Mouse (Mus musculus) myocyte (in vitro differentiated cells): ENCODE results near the gene Psors1c2. TPM values are rescaled to one million over a fixed set of nuclear protein-coding genes. Genes with fewer than 3 reads are reported as not detected.

Experiments
- H3K27me3 ChIP-seq: one replicate; pipeline ENCODE4 v1.6.1; 2011; ENCODE audit not compliant: control insufficient read depth, insufficient read depth, insufficient read length
- H3K36me3 ChIP-seq: one replicate; pipeline ENCODE4 v1.6.1; 2011; ENCODE audit not compliant: control insufficient read depth, insufficient read depth
- H3K4me2 ChIP-seq: one replicate; pipeline ENCODE4 v1.6.1; 2011; ENCODE audit warnings: low read depth, control low read depth
- H3K4me3 ChIP-seq: one replicate; pipeline ENCODE4 v1.5.1; 2011; ENCODE audit warnings: mild to moderate bottlenecking, control low read depth, moderate library complexity
- H3K79me2 ChIP-seq: one replicate; pipeline ENCODE4 v1.6.1; 2011; ENCODE audit not compliant: control insufficient read depth, insufficient read depth
- H3ac ChIP-seq: one replicate; pipeline ENCODE4 v1.6.1; 2011; ENCODE audit not compliant: control insufficient read depth, insufficient read length
- CEBPB ChIP-seq: IDR thresholded peaks from 2 replicates; pipeline ENCODE4 v1.6.1; 2011; ENCODE audit warnings: mild to moderate bottlenecking, moderate library complexity; ENCODE audit not compliant: poor library complexity, insufficient read depth, severe bottlenecking
- E2F4 ChIP-seq: IDR thresholded peaks from one replicate; pipeline ENCODE4 v1.6.1; 2011; ENCODE audit warnings: mild to moderate bottlenecking, control low read depth, moderate library complexity; ENCODE audit not compliant: insufficient read depth
- MAX ChIP-seq: IDR thresholded peaks from one replicate; pipeline ENCODE4 v1.6.1; 2011; ENCODE audit warnings: low read depth, mild to moderate bottlenecking, control low read depth
- MYOD1 ChIP-seq, 3 experiments: IDR thresholded peaks; one replicate each; pipeline ENCODE4 v1.6.1; 2011; ENCODE audit warnings: control low read depth in 2 of 3, low read depth in 2 of 3, mild to moderate bottlenecking in 2 of 3, moderate library complexity in 1 of 3; ENCODE audit not compliant: insufficient read length in 2 of 3, control insufficient read depth in 1 of 3
- MYOG ChIP-seq, 3 experiments: IDR thresholded peaks; one replicate each; pipeline ENCODE4 v1.6.1; 2011; ENCODE audit warnings: control low read depth in 2 of 3, low read depth in 2 of 3, mild to moderate bottlenecking in 2 of 3; ENCODE audit not compliant: insufficient read length in 2 of 3, control insufficient read depth in 1 of 3, insufficient read depth in 1 of 3
- POLR2A ChIP-seq: IDR thresholded peaks from one replicate; pipeline ENCODE4 v1.6.1; 2011; ENCODE audit warnings: low read depth, mild to moderate bottlenecking, control low read depth, moderate library complexity; ENCODE audit not compliant: insufficient read length
- POLR2AphosphoS2 ChIP-seq: IDR thresholded peaks from one replicate; pipeline ENCODE4 v1.6.1; 2011; ENCODE audit warnings: low read depth, control low read depth; ENCODE audit not compliant: insufficient read length
- REST ChIP-seq: IDR thresholded peaks from one replicate; pipeline ENCODE4 v1.6.1; 2011; ENCODE audit warnings: mild to moderate bottlenecking, control low read depth, moderate library complexity; ENCODE audit not compliant: insufficient read depth, insufficient read length
- SRF ChIP-seq: IDR thresholded peaks from one replicate; pipeline ENCODE4 v1.6.1; 2011; ENCODE audit warnings: low read depth; ENCODE audit not compliant: control insufficient read depth, insufficient read length
- TCF12 ChIP-seq: IDR thresholded peaks from one replicate; pipeline ENCODE4 v1.6.1; 2011; ENCODE audit warnings: mild to moderate bottlenecking, control low read depth; ENCODE audit not compliant: poor library complexity, insufficient read depth, severe bottlenecking
- TCF3 ChIP-seq: IDR thresholded peaks from one replicate; pipeline ENCODE4 v1.6.1; 2011; ENCODE audit warnings: low read depth, control low read depth; ENCODE audit not compliant: insufficient read length
- USF1 ChIP-seq: IDR thresholded peaks from one replicate; pipeline ENCODE4 v1.6.1; 2011; ENCODE audit warnings: low read depth, mild to moderate bottlenecking, control low read depth, moderate library complexity
- polyA plus RNA-seq: library from polyadenylated mRNA; unstranded; fragments of >200 nt; fragmentation: generic; extraction: Trizol; gene quantifications from one replicate; pipeline ENCODE4 v1.2.1, GENCODE M21; 2012; ENCODE audit warnings: missing spikeins

The Psors1c2 gene
- polyA plus RNA-seq, 1 experiment: 0.07 TPM

DNA sequence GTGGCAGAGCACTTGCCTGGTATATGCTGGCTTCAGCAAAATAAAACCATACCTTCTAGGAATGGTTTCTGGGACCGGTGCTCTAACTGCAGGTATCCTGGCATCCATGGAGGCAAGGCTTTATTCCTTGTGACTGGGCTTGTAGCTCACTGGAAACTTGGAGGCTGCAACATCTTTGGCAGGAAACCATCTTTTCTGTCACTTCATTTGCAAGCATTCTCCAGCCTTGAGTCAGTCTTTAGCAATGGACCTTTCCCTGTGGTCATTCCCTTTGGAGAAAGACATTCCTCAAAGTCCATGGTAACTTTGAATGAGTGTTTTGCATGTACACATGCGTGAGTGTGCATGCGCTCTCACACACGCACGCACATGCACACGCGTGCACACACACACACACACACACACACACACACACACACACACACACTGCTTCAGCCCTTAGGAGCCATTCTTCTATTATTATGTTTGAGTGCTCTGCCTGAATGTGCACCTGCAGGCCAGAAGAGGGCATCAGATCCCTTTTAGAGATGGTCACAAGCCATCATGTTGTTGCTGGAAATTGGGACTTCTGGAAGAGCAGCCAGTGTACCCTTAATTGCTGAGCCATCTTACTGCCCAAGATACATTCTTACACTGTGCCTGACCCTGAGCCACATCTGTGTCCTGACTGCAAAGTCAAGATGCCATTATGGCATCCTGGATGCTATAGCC lies 19.9 kb upstream of the Psors1c2 start:
- Histone ChIP-seq H3K4me3 (no peak overlapping the region), H3K36me3 (peaks cover 5% of the 10 kb centered on the region), H3K27me3 (no peaks in the 10 kb centered on the region), H3K4me2 (no peak overlapping the region), H3ac (no peak overlapping the region), H3K79me2 (peaks cover 4% of the 10 kb centered on the region)
- TF ChIP-seq TCF3 (no peak), MAX (no peak), MYOD1 (IDR thresholded peaks at IDR 0.05; ENCODE audit: control insufficient read depth in 1 of 3, insufficient read length in 2 of 3, low read depth in 2 of 3) (no peak), USF1 (no peak)

DNA sequence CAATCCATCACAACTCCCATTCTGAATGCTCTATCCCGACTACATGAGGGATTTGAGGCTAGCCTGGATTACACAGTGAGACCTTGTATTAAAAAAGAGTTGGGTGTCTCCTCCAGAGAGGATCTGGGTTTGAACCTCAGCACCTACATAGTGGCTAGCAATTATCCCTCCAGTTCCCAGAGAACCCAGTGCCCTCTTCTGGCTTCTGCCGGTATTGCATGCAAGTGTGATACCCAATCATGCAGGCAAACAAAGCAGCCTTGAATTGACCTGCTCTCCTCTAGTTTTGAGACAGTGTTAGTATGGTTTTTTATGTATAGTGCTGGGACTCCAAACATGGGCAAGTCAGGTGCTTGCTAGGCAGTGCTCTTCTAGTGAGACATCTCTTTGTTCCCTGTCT lies 19.1 kb upstream of the Psors1c2 start:
- Histone ChIP-seq H3K27me3 (no peaks in the 10 kb centered on the region), H3ac (no peak overlapping the region), H3K36me3 (peaks cover 5% of the 10 kb centered on the region), H3K4me3 (no peak overlapping the region), H3K4me2 (peak overlapping the region; percentile 81), H3K79me2 (peaks cover 4% of the 10 kb centered on the region)
- TF ChIP-seq CEBPB: no peak
- TF ChIP-seq POLR2A: no peak
- no peak for TF ChIP-seq MAX
- no peak for TF ChIP-seq E2F4
- TF ChIP-seq SRF: no peak

DNA sequence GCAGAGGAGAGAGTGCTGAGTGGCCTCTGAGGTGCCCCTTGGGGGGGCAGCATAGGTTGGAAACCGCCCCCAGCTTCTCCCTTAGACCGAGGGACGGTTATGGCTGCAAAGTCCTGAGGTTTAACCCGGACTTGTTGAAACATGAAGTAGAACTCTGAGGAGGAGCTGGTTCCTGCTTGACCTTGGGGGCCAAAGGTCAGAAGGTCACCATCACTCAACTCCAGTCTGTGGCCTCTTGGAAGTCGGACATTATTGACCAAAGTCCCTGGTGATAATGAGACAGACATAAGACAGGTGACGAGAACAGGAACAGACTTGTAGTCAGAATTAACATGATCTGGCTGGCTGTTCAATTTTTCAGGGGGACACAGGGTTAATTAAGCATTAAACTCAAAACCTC lies 18.2 kb upstream of the Psors1c2 start:
- H3K4me2 ChIP-seq: peak overlapping the region; percentile 81
- TF ChIP-seq CEBPB (no peak), USF1 (no peak), MYOG (IDR thresholded peaks at IDR 0.05; ENCODE audit: control insufficient read depth in 1 of 3, insufficient read depth in 1 of 3, insufficient read length in 2 of 3, low read depth in 2 of 3) (no peak), SRF (no peak), REST (no peak), MAX (no peak), E2F4 (no peak), TCF3 (no peak), POLR2AphosphoS2 (no peak), TCF12 (no peak), MYOD1 (IDR thresholded peaks at IDR 0.05; ENCODE audit: control insufficient read depth in 1 of 3, insufficient read length in 2 of 3, low read depth in 2 of 3) (no peak), POLR2A (no peak)
- H3K36me3 ChIP-seq: peaks cover 5% of the 10 kb centered on the region
- H3K79me2 ChIP-seq: peaks cover 4% of the 10 kb centered on the region
- H3K4me3 ChIP-seq: no peak overlapping the region
- H3ac ChIP-seq: no peak overlapping the region
- no peaks in the 10 kb centered on the region for H3K27me3 ChIP-seq

DNA sequence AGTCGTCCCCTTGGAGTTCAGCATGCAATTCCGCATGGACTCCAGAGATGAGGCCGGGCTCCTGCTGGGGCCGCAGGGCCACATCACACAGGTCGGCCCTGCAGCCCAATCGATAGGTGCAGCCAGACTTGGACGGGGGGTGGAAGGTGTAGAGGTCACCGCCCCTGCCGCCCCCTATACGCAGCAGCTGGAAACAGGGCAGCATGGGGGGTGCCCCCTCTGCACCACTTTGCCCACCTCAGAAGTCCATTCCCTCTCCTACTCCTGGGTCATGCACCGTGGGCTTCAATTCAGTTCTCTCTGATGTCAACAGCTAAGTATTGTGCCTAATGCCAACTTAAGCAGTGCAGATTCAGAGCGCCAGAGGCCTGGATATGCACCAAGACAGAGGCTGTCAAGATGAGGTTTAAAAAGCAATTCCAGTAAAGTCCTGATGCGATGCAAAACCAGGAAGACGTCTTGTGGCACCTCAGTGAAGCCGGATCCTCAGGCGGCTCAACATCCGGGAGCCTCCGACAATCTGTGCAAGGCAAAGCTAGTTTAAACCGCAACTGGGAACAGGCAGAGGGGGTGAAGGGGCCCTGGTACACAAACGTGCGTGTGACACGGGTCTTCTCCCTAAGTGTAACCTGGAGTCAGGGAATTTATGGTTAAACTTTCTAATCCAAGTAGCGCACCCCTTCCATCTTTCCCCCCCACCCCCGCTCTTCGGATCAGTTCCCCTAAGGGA lies 16.9 kb upstream of the Psors1c2 start:
- H3K79me2 ChIP-seq: peaks cover 4% of the 10 kb centered on the region

More for the DNA sequence above, 16.9 kb upstream of the Psors1c2 start:
- no peak for TF ChIP-seq CEBPB
- no peak for TF ChIP-seq TCF3
- TF ChIP-seq POLR2AphosphoS2: no peak
- TF ChIP-seq SRF: no peak
- TF ChIP-seq MAX: no peak
- no peak for TF ChIP-seq REST
- TF ChIP-seq MYOD1 (IDR thresholded peaks at IDR 0.05; ENCODE audit: control insufficient read depth in 1 of 3, insufficient read length in 2 of 3, low read depth in 2 of 3): no peak
- no peak for TF ChIP-seq TCF12
- no peak for TF ChIP-seq POLR2A
- TF ChIP-seq MYOG (IDR thresholded peaks at IDR 0.05; ENCODE audit: control insufficient read depth in 1 of 3, insufficient read depth in 1 of 3, insufficient read length in 2 of 3, low read depth in 2 of 3): no peak
- no peak for TF ChIP-seq E2F4
- no peak for TF ChIP-seq USF1
- Histone ChIP-seq H3K4me3 (peak overlapping the region; percentile 73), H3K27me3 (no peaks in the 10 kb centered on the region), H3ac (peak overlapping the region; percentile 32), H3K36me3 (peaks cover 5% of the 10 kb centered on the region), H3K4me2 (peak overlapping the region; percentile 81)
